Mouse (Mus musculus) monocyte, adult 2 months (primary cell): ENCODE results near the gene Hsd17b13.
"Not testable (repeated sequence)": the region's sequence is repeated elsewhere in the genome, so short reads cannot be mapped to it uniquely, and the experiment has no call there.

Experiments used
- DNase-seq, 2 experiments: peaks; one replicate each; pipeline ENCODE4 v3.0.0; 2022; ENCODE audit warnings: low spot score in 2 of 2, low read depth in 1 of 2

The Hsd17b13 gene

GRCm38 (mm10) chr5:103980705-103981560, 3.7 kb upstream of the Hsd17b13 start:
- DNase-seq: no peak

- DNase-seq: no peak
Observed at GRCm38 (mm10) chr5:103977907-103978570, 829 bp upstream of the Hsd17b13 start.

- DNase-seq: no peak
Observed at GRCm38 (mm10) chr5:103975736-103976135, 1.5 kb downstream of the Hsd17b13 start.

- DNase-seq: no peak
Observed at GRCm38 (mm10) chr5:103972801-103973200, 4.4 kb downstream of the Hsd17b13 start.

GRCm38 (mm10) chr5:103972379-103972778, 4.8 kb downstream of the Hsd17b13 start:
- DNase-seq: no peak

- no peak for DNase-seq
Observed at GRCm38 (mm10) chr5:103971051-103971450, 6.2 kb downstream of the Hsd17b13 start.

GRCm38 (mm10) chr5:103962935-103963429, 14.2 kb downstream of the Hsd17b13 start:
- no peak for DNase-seq

- DNase-seq: no peak
Observed at GRCm38 (mm10) chr5:103954638-103955037, 22.6 kb downstream of the Hsd17b13 start.

GRCm38 (mm10) chr5:103953135-103954083, 23.8 kb downstream of the Hsd17b13 start:
- DNase-seq: no peak

- not testable (repeated sequence) for DNase-seq
Observed at GRCm38 (mm10) chr5:103950138-103950537, 27.1 kb downstream of the Hsd17b13 start.

GRCm38 (mm10) chr5:103943183-103943582, 34.0 kb downstream of the Hsd17b13 start:
- DNase-seq: no peak

- no peak for DNase-seq
Observed at GRCm38 (mm10) chr5:103939856-103940255, 37.4 kb downstream of the Hsd17b13 start.

- no peak for DNase-seq
Observed at GRCm38 (mm10) chr5:103939350-103939652, 37.9 kb downstream of the Hsd17b13 start.

- no peak for DNase-seq
Observed at GRCm38 (mm10) chr5:103938547-103939349, 38.5 kb downstream of the Hsd17b13 start.

- no peak for DNase-seq
Observed at GRCm38 (mm10) chr5:103936906-103937589, 40.2 kb downstream of the Hsd17b13 start.

- not testable (repeated sequence) for DNase-seq
Observed at GRCm38 (mm10) chr5:103931924-103932323, 45.3 kb downstream of the Hsd17b13 start.

GRCm38 (mm10) chr5:103930511-103930910, 46.7 kb downstream of the Hsd17b13 start:
- DNase-seq: no peak

GRCm38 (mm10) chr5:103928196-103928550, 49.0 kb downstream of the Hsd17b13 start:
- DNase-seq: no peak

- peak; percentile 27 to 68 for DNase-seq
Observed at GRCm38 (mm10) chr5:103927429-103928195, 49.6 kb downstream of the Hsd17b13 start.
